Mouse (Mus musculus): ENCODE measurements around the gene Ciart. TPM values are rescaled to one million over a fixed set of nuclear protein-coding genes. Genes with fewer than 3 reads are reported as not detected.
"Not testable (repeated sequence)": the region's sequence is repeated elsewhere in the genome, so short reads cannot be mapped to it uniquely, and the experiment has no call there.

Gene Ciart
- polyA plus RNA-seq, 1 experiment from 2014 or later: 4.4 TPM

DNA sequence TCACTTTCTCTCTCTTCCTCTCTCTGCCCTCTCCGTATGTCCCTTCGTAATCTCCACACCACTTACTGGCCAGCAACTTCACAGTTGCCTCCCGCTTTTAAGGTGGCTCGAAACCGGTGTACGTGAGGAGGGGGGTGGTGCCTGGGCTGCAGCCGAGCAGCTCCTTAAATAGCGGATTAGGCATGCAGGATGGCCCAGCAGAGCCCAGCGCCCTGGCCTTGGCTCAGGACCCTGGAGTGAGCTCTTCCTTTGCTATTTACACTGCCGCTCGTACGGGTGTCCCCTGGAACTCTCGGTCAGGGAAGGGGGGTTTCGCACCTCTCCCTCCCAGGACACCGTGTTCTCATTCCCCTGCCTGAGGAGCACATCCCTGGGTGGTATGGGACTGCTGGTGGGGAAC lies 22.5 kb upstream of the Ciart start, which contains the start of gene Car14:
Gene Car14, minus strand, starts transcription at position 124 of the 400 bp plus-strand sequence.
- no peaks in the 10 kb centered on the region for H3K27me3 ChIP-seq (replicated peaks; ENCODE audit: control insufficient read depth, insufficient read depth, low read length)
- H3K27ac ChIP-seq (replicated peaks; ENCODE audit: low read depth, low read length): no peak within 1 kb of the TSS
- no peaks in the 10 kb centered on the region for H3K36me3 ChIP-seq (ENCODE audit: control insufficient read depth, insufficient read depth, low read length)
- H3K4me1 ChIP-seq (ENCODE audit: control insufficient read depth, insufficient read depth, low read length): peaks cover 28% of the 10 kb centered on the region
- peak within 1 kb of the TSS; percentile 65 for H3K4me2 ChIP-seq (ENCODE audit: low read depth, low read length)
- WGBS: 1% methylated on average over 15 of the region's 15 CpGs
- DNase-seq (ENCODE audit: low spot score): no peak
- peak within 1 kb of the TSS; percentile 37 for H3K4me3 ChIP-seq (ENCODE audit: low read depth, low read length)
- ATAC-seq (ENCODE audit: low read depth): peak; percentile 15; the same call in 1 of the 2 replicates
- no peaks in the 10 kb centered on the region for H3K9me3 ChIP-seq (ENCODE audit: control insufficient read depth, low read length)
- peak within 1 kb of the TSS; percentile 51 for H3K9ac ChIP-seq (ENCODE audit: low read depth, low read length)

DNA sequence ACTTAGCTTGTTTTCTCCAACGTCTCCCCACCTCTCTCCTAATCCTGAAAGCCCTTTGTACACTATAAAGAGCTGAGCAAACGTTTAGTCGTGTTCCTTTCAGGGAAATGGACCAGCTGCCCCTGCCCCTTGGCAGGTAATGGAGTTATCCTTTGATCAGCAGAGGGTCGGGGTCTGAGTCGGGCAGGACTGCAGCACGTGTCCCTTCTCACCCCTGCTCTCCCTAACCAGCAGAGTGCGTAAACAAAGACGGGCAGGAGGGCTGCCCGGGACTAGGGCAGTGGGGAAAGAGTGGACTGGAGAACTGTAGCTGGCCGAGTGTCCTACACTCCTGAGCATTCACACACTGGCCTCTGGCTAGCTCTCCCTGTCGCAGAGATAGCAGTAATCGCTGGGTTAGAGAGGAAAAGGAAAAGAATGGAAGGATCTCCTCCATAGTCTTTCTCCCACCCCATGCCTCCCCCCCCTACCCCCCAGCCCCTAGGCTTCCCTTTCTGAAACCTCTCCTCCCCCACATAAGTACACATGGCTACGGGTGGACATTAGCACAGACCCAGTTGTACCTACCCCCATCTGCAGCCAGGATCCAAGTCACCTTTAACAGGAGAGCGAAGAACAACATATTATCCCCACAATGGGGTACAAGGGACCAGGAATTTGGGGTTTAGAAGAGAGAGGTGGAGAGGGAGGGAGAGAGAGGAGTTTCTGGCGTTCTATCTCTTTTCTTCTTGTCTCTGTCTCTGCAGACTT lies 21.9 kb upstream of the Ciart start:
- DNase-seq (ENCODE audit: low spot score): no peak

DNA sequence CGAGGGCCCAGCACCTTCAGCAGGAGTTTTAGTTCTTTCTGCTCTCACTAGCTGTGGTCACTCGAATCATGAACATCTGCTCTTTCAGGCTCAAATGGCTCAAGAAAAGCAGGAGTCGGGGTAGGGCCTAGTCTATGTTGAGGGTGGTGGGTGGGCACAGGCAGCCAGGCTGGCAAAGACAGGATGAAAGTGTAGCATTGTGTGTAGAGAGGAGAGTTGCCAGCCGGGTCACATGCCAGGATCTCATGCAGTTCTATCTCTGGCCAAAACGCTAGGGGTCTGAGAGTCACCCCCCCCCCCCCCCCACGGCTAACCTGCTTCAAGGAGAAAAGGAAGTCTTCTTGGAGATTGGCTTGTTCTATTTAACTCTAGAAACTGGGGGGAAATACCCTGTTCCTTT lies 20.6 kb upstream of the Ciart start:
- ATAC-seq (ENCODE audit: low read depth) (no peak), DNase-seq (ENCODE audit: low spot score) (no peak)
- H3K4me1 ChIP-seq (ENCODE audit: control insufficient read depth, insufficient read depth, low read length): peaks cover 28% of the 10 kb centered on the region
- no peak overlapping the region for H3K4me2 ChIP-seq (ENCODE audit: low read depth, low read length)
- WGBS: 33% methylated on average over 5 of the region's 6 CpGs
- no peaks in the 10 kb centered on the region for H3K27me3 ChIP-seq (replicated peaks; ENCODE audit: control insufficient read depth, insufficient read depth, low read length)
- no peak overlapping the region for H3K4me3 ChIP-seq (ENCODE audit: low read depth, low read length)
- no peak overlapping the region; the same call in 1 of the 2 replicates for H3K9ac ChIP-seq (ENCODE audit: low read depth, low read length)
- H3K27ac ChIP-seq (replicated peaks; ENCODE audit: low read depth, low read length): no peak overlapping the region; the same call in 1 of the 2 replicates
- H3K36me3 ChIP-seq (ENCODE audit: control insufficient read depth, insufficient read depth, low read length): peaks cover 9% of the 10 kb centered on the region
- H3K9me3 ChIP-seq (ENCODE audit: control insufficient read depth, low read length): no peaks in the 10 kb centered on the region

More for the DNA sequence above, 21.9 kb upstream of the Ciart start:
- ATAC-seq (ENCODE audit: low read depth): no peak
- H3K4me2 ChIP-seq (ENCODE audit: low read depth, low read length): peak overlapping the region; percentile 65
- no peak overlapping the region for H3K27ac ChIP-seq (replicated peaks; ENCODE audit: low read depth, low read length)
- 6% methylated on average over 15 of the region's 15 CpGs for WGBS
- H3K4me1 ChIP-seq (ENCODE audit: control insufficient read depth, insufficient read depth, low read length): peaks cover 28% of the 10 kb centered on the region
- peak overlapping the region; percentile 51 for H3K9ac ChIP-seq (ENCODE audit: low read depth, low read length)
- H3K27me3 ChIP-seq (replicated peaks; ENCODE audit: control insufficient read depth, insufficient read depth, low read length): no peaks in the 10 kb centered on the region
- peak overlapping the region; percentile 37 for H3K4me3 ChIP-seq (ENCODE audit: low read depth, low read length)
- H3K9me3 ChIP-seq (ENCODE audit: control insufficient read depth, low read length): no peaks in the 10 kb centered on the region
- H3K36me3 ChIP-seq (ENCODE audit: control insufficient read depth, insufficient read depth, low read length): no peaks in the 10 kb centered on the region

DNA sequence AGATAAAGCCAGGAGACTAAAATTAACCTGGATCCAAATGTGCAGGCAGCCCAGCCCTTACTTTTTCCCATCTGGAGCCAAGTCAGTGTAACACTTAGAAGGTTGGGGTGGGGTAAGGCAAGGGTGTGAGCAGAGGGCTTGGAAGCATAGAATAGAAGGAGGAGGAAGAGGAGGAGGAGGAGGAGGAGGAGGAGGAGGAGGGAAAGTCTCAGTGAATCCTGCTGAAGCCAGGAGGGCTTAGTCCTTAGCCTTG lies 20.2 kb upstream of the Ciart start:
- Histone ChIP-seq H3K27me3 (replicated peaks; ENCODE audit: control insufficient read depth, insufficient read depth, low read length) (no peaks in the 10 kb centered on the region), H3K4me3 (ENCODE audit: low read depth, low read length) (no peak overlapping the region)

DNA sequence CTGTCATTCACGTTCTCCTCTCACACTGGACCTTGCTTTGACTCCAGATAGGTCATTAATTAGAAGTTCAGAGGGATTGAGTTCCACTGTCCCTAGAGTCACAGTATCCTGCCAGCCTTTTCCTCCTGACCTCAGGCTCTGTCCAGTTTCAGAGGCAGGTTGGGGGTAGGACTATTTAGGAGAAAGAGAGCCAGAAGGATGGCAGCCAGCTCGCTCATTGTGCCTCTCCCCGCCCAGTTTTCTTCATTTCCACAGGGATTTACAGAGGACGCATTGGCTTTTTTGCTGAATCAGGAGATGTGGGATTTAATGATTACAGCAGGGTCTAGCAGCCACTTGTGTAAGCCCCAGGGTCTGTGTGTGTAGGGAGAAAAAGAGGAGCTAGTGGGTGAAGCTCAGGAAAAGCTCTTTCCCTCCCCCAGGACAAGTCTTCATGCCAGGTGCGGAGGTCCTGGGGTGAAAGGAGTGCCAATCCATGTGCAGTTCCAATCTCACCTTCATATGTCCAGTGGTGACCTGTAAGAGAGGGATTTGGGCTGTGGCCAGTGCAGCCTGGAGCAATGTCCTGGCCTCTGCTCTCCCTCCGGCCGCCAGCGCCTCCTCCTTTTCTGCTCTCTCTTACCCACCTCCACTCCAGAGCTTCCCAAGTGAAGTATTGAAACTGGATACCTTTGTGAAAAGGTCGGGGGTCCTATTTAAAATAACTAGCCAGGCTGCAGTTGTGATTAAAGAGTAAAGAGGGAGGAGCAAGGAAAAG lies 19.7 kb upstream of the Ciart start:
- ATAC-seq (ENCODE audit: low read depth) (no peak), DNase-seq (ENCODE audit: low spot score) (no peak)
- Histone ChIP-seq H3K4me2 (ENCODE audit: low read depth, low read length) (no peak overlapping the region), H3K27me3 (replicated peaks; ENCODE audit: control insufficient read depth, insufficient read depth, low read length) (no peaks in the 10 kb centered on the region), H3K9me3 (ENCODE audit: control insufficient read depth, low read length) (no peaks in the 10 kb centered on the region), H3K4me1 (ENCODE audit: control insufficient read depth, insufficient read depth, low read length) (peaks cover 24% of the 10 kb centered on the region), H3K4me3 (ENCODE audit: low read depth, low read length) (no peak overlapping the region), H3K27ac (replicated peaks; ENCODE audit: low read depth, low read length) (no peak overlapping the region), H3K9ac (ENCODE audit: low read depth, low read length) (no peak overlapping the region), H3K36me3 (ENCODE audit: control insufficient read depth, insufficient read depth, low read length) (peaks cover 13% of the 10 kb centered on the region)
- 55% methylated on average over 9 of the region's 9 CpGs for WGBS

More for the DNA sequence above, 20.2 kb upstream of the Ciart start:
- no peak overlapping the region for H3K4me2 ChIP-seq (ENCODE audit: low read depth, low read length)
- peaks cover 27% of the 10 kb centered on the region for H3K4me1 ChIP-seq (ENCODE audit: control insufficient read depth, insufficient read depth, low read length)
- DNase-seq (ENCODE audit: low spot score) (no peak), ATAC-seq (ENCODE audit: low read depth) (no peak)
- no peak overlapping the region; the same call in 1 of the 2 replicates for H3K27ac ChIP-seq (replicated peaks; ENCODE audit: low read depth, low read length)
- H3K9ac ChIP-seq (ENCODE audit: low read depth, low read length): no peak overlapping the region; the same call in 1 of the 2 replicates
- H3K9me3 ChIP-seq (ENCODE audit: control insufficient read depth, low read length): no peaks in the 10 kb centered on the region
- peaks cover 12% of the 10 kb centered on the region for H3K36me3 ChIP-seq (ENCODE audit: control insufficient read depth, insufficient read depth, low read length)

DNA sequence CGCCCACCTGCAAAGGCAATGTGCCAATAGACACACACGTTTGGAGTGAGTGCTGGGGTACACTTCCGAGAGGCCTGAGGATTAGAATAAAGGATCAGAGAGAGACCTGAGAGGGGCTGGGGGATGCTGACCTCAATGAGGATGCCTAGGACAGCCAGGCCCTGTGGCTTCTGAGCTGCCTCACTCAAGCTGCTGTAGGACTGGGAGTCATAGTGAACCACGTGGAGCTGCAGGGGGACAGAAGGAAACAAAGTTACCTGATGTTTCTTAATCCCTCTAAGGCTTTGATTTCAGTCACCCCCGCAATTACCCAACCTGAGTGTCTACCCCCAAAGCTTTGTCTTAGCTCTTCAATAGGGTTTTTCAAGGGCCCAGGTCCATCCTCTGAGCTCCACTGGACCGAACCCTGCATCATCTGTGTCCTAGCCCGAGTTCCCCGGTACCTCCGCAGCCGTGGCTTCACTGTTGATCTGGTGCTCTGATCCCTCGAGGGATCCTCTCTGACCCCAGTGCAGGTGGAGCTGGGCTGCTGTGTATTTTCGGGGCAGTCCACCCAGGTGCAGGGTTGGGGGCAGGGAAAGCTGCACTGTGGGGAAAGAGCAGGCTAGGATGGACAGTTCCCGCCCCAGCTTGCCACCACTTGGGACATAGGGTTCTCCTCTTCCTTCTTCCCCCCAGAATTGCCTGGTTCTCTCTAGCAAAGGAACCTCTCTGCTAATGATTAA lies 17.9 kb upstream of the Ciart start:
- ATAC-seq (ENCODE audit: low read depth) (no peak), DNase-seq (ENCODE audit: low spot score) (no peak)
- Histone ChIP-seq H3K4me3 (ENCODE audit: low read depth, low read length) (no peak overlapping the region), H3K9me3 (ENCODE audit: control insufficient read depth, low read length) (no peaks in the 10 kb centered on the region), H3K9ac (ENCODE audit: low read depth, low read length) (0 out of 2 replicates have a peak overlapping the region, but pooled peaks have one; percentile 14), H3K36me3 (ENCODE audit: control insufficient read depth, insufficient read depth, low read length) (peaks cover 13% of the 10 kb centered on the region), H3K27me3 (replicated peaks; ENCODE audit: control insufficient read depth, insufficient read depth, low read length) (no peaks in the 10 kb centered on the region), H3K27ac (replicated peaks; ENCODE audit: low read depth, low read length) (no peak overlapping the region), H3K4me1 (ENCODE audit: control insufficient read depth, insufficient read depth, low read length) (peaks cover 18% of the 10 kb centered on the region), H3K4me2 (ENCODE audit: low read depth, low read length) (no peak overlapping the region)
- 69% methylated on average over 13 of the region's 13 CpGs for WGBS

DNA sequence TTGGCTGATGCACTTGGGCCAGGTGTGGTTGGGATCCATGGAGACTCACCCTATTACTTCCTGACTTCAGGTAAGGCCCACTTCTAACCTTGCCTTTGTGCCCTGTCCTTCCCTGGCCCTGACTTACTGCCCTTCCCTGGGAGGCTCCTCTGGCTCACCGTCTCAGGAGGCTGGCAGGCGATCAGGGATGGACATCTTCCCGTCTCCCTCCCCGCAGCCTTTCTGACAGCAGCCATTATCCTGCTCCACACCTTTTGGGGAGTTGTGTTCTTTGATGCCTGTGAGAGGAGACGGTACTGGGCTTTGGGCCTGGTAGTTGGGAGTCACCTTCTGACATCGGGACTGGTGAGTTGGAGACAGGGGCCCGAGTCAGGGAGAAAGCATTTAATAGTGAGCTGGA lies 13.4 kb upstream of the Ciart start:
- H3K9me3 ChIP-seq (ENCODE audit: control insufficient read depth, low read length); H3K4me3 ChIP-seq (ENCODE audit: low read depth, low read length); H3K9ac ChIP-seq (ENCODE audit: low read depth, low read length); DNase-seq (ENCODE audit: low spot score); H3K27ac ChIP-seq (replicated peaks; ENCODE audit: low read depth, low read length); ATAC-seq (ENCODE audit: low read depth); H3K27me3 ChIP-seq (replicated peaks; ENCODE audit: control insufficient read depth, insufficient read depth, low read length): not testable (repeated sequence)
- H3K36me3 ChIP-seq (ENCODE audit: control insufficient read depth, insufficient read depth, low read length): peaks cover 13% of the 10 kb centered on the region
- H3K4me2 ChIP-seq (ENCODE audit: low read depth, low read length): peak overlapping the region; percentile 85
- 85% methylated on average over 7 of the region's 7 CpGs for WGBS
- H3K4me1 ChIP-seq (ENCODE audit: control insufficient read depth, insufficient read depth, low read length): peaks cover 13% of the 10 kb centered on the region; the same call in 1 of the 2 replicates

DNA sequence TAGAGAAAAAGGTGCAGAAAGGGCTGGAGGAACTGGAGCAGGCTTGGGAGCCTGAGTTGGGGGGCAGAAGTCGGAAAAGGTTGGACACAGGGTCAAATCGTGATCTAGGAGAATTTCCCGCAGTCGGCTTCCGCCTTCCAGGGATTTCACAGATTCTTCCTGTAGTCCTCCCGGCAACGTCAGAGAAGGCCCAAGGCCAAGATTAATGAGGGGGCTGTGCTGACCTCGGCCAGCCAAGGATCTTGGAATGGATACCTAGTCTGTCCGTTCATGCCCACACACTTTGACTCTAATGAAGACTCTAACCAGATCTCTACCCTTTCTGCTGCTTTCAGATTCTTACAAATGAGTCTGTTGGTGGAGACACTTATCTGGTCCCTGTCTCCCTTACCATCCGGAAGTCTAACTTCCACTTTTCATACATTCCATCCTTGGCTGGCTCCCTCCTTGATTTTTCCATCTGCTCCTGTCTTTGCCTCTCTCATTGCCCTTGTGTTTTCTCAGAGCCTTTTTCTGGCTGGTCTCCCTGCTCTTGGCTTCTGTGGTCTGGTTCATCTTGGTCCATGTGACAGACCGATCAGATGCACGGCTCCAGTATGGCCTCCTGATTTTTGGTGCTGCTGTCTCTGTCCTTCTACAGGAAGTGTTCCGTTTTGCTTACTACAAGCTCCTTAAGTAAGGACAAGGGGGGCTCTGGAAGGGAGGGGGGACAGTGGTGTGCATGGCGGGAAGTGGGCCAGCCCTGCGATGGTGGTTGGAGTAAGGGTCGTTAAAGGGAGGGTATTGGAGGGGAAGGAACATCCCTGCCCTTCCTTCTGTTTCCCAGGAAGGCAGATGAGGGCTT lies 12.5 kb upstream of the Ciart start:
- H3K36me3 ChIP-seq (ENCODE audit: control insufficient read depth, insufficient read depth, low read length): peaks cover 13% of the 10 kb centered on the region
- H3K27ac ChIP-seq (replicated peaks; ENCODE audit: low read depth, low read length): peak overlapping the region; percentile 70
- H3K27me3 ChIP-seq (replicated peaks; ENCODE audit: control insufficient read depth, insufficient read depth, low read length): no peaks in the 10 kb centered on the region
- DNase-seq (ENCODE audit: low spot score): peak; percentile 44
- H3K9me3 ChIP-seq (ENCODE audit: control insufficient read depth, low read length): no peaks in the 10 kb centered on the region
- peak overlapping the region; percentile 70 for H3K4me3 ChIP-seq (ENCODE audit: low read depth, low read length)
- H3K9ac ChIP-seq (ENCODE audit: low read depth, low read length): peak overlapping the region; percentile 81
- 11% methylated on average over 15 of the region's 16 CpGs for WGBS
- 0 out of 2 replicates have a peak, but pooled peaks have one; percentile 0 for ATAC-seq (ENCODE audit: low read depth)
- peaks cover 13% of the 10 kb centered on the region; the same call in 1 of the 2 replicates for H3K4me1 ChIP-seq (ENCODE audit: control insufficient read depth, insufficient read depth, low read length)
- peak overlapping the region; percentile 85 for H3K4me2 ChIP-seq (ENCODE audit: low read depth, low read length)

All from embryonic facial prominence, embryonic 14.5 days (tissue).